Mouse (Mus musculus): ENCODE measurements around the gene H2-Aa. TPM values are rescaled to one million over a fixed set of nuclear protein-coding genes. Genes with fewer than 3 reads are reported as not detected.
A peak's percentile ranks its signal among the peaks of the same experiment; 100 is the strongest.

The H2-Aa gene
- polyA plus RNA-seq, 1 experiment, result 3.1 TPM

DNA sequence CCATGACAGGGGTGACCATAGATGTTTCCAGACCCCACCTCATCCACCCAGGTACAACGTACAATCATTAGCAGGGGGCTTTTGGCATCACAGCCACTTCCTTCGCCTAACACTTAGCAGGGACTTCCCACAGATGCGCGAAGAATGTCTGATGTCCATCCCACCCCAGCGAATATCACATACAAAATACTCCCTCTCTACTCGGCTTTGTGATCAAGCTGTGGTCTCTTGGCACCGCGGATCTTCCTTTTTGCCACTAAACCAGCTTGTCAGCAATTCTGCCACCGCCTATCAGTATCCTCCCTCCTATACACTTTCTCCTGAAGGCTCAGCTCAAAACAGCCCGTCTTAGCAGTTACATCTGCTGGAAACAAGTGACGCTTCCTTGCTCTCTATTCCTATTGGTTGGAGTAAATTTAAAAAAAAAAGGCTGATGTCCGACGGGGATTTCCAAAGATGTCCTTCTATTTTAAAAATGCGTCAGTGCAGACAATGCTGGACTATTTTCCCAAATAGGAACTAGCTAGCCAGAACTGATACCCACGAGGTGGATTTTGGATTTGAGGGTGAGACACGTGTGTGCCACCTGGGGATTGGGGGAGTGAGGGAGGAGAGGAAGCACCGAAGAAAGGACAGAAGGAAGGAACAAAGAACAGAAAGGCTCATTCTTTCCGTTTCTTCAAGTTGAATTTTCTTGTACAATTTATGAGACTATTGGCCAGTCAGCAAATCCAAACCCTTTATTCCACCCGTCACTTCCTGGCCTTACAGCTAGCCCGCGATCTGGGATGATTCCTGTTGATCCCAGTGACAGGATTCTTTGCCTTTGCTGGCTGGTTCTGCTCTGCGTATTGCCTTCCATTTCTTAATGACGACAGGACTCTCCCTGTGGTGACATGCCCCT, 8.5 kb upstream of the H2-Aa start:
- Histone ChIP-seq H3K27ac (ENCODE audit: insufficient read depth, low read length) (no peak overlapping the region), H3K27me3 (ENCODE audit: control insufficient read depth, insufficient read depth, low read length) (no peaks in the 10 kb centered on the region), H3K4me3 (replicated peaks; ENCODE audit: insufficient read depth, low read depth, low read length) (no peak overlapping the region), H3K4me1 (ENCODE audit: control insufficient read depth, insufficient read depth, low read length) (no peaks in the 10 kb centered on the region)
- DNase-seq, result peak in 1 of 2 experiments; percentile 32
- WGBS, result 21% methylated on average over 23 of the region's 23 CpGs
- TF ChIP-seq POLR2A (IDR thresholded peaks at IDR 0.05; ENCODE audit: borderline replicate concordance, insufficient read depth, low read length), result no peak

DNA sequence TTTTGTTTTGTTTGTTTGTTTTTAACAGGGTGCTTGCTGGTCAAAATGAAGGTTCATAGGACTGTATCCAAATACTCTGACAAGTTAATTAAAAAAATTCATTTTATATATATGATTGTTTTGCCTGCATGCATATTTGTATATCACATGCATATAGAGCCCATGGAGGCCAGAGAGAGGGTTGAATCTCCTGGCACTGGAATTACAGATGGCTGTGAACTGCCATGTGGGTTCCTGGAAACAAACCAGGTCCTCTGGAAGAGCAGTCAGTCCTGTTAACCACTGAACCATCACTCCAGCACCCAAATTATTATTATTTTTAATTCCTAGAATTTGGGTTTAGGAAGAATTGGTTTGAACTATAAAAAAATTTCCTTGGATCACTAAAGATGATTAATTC, 7.7 kb upstream of the H2-Aa start:
- DNase-seq, result no peak
- no peak for TF ChIP-seq POLR2A (IDR thresholded peaks at IDR 0.05; ENCODE audit: borderline replicate concordance, insufficient read depth, low read length)
- TF ChIP-seq CTCF (IDR thresholded peaks at IDR 0.05; ENCODE audit: borderline replicate concordance, insufficient read depth, low read depth, low read length), result no peak
- Histone ChIP-seq H3K4me1 (ENCODE audit: control insufficient read depth, insufficient read depth, low read length) (no peaks in the 10 kb centered on the region), H3K4me3 (replicated peaks; ENCODE audit: insufficient read depth, low read depth, low read length) (no peak overlapping the region), H3K27ac (ENCODE audit: insufficient read depth, low read length) (no peak overlapping the region), H3K27me3 (ENCODE audit: control insufficient read depth, insufficient read depth, low read length) (no peaks in the 10 kb centered on the region)

DNA sequence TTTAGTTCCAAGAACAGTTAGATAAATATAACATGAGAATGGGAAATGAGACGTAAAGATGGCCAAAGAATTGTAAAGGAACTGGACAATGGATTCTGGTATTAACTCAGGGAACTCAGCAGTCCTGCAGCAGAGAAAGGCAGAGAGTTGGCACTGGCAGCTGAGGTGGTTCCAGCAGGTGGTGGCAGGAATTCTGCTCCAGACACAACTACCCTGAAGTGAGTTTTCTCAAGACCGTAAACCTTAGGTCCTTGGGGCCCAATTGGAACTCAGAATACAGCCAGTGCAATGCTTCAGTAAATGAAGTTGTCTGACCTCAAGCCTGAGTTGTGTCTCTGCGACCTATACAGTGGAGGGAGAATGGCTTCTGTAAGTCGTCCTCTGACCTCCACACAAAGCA, 6.6 kb upstream of the H2-Aa start:
- TF ChIP-seq CTCF (IDR thresholded peaks at IDR 0.05; ENCODE audit: borderline replicate concordance, insufficient read depth, low read depth, low read length) (no peak), POLR2A (IDR thresholded peaks at IDR 0.05; ENCODE audit: borderline replicate concordance, insufficient read depth, low read length) (no peak)
- DNase-seq, result no peak
- Histone ChIP-seq H3K4me3 (replicated peaks; ENCODE audit: insufficient read depth, low read depth, low read length) (no peak overlapping the region), H3K4me1 (ENCODE audit: control insufficient read depth, insufficient read depth, low read length) (no peaks in the 10 kb centered on the region), H3K27me3 (ENCODE audit: control insufficient read depth, insufficient read depth, low read length) (no peaks in the 10 kb centered on the region), H3K27ac (ENCODE audit: insufficient read depth, low read length) (no peak overlapping the region)
- 73% methylated on average over 4 of the region's 4 CpGs for WGBS

DNA sequence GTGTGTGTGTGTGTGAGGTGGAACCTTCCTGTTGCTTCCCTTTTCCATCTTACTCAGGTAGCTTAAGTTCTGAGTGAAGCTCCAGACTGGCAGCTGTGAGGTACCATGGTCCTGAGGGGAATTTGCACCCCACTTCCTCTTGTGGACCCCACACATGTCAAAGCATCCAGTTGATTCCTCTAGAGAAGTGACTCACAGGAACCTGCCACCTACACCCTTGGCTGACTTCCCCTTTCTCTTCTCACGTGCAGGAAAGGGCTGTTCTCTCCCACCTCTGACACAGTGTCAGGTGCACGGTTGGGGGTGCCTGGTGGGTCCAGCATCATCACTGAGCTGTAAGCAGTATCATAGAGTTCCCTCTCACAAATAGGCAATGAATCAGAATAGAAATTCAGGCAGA, 5.9 kb upstream of the H2-Aa start:
- no peak for TF ChIP-seq POLR2A (IDR thresholded peaks at IDR 0.05; ENCODE audit: borderline replicate concordance, insufficient read depth, low read length)
- no peak for TF ChIP-seq CTCF (IDR thresholded peaks at IDR 0.05; ENCODE audit: borderline replicate concordance, insufficient read depth, low read depth, low read length)
- Histone ChIP-seq H3K27me3 (ENCODE audit: control insufficient read depth, insufficient read depth, low read length) (no peaks in the 10 kb centered on the region), H3K27ac (ENCODE audit: insufficient read depth, low read length) (no peak overlapping the region), H3K4me3 (replicated peaks; ENCODE audit: insufficient read depth, low read depth, low read length) (no peak overlapping the region), H3K4me1 (ENCODE audit: control insufficient read depth, insufficient read depth, low read length) (no peaks in the 10 kb centered on the region)
- no peak for DNase-seq
- WGBS, result 43% methylated on average over 2 of the region's 2 CpGs

DNA sequence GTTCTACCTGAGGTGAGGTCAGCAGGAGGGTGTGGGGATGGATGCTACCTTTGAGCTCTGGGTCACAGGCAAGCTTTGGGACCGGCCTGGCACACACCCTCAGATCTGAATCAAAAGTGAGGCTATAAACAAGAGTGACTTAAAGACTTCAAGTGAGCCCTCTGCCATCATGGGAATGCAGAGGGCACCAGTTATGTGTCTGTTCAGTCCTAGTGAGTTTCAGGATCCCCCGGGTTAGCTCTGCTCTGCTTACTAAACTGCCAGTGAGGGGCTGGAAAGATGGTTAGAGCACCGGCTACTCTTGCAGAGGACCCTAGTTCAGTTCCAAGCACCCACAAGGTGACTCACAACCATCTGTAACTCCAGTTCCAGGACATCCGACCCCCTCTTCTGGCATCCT, 4.9 kb upstream of the H2-Aa start:
- WGBS, result 91% methylated on average over 4 of the region's 4 CpGs
- TF ChIP-seq CTCF (IDR thresholded peaks at IDR 0.05; ENCODE audit: borderline replicate concordance, insufficient read depth, low read depth, low read length) (no peak), POLR2A (IDR thresholded peaks at IDR 0.05; ENCODE audit: borderline replicate concordance, insufficient read depth, low read length) (no peak)
- DNase-seq, result no peak
- Histone ChIP-seq H3K4me1 (ENCODE audit: control insufficient read depth, insufficient read depth, low read length) (no peaks in the 10 kb centered on the region), H3K27me3 (ENCODE audit: control insufficient read depth, insufficient read depth, low read length) (no peaks in the 10 kb centered on the region), H3K27ac (ENCODE audit: insufficient read depth, low read length) (no peak overlapping the region), H3K4me3 (replicated peaks; ENCODE audit: insufficient read depth, low read depth, low read length) (no peak overlapping the region)

DNA sequence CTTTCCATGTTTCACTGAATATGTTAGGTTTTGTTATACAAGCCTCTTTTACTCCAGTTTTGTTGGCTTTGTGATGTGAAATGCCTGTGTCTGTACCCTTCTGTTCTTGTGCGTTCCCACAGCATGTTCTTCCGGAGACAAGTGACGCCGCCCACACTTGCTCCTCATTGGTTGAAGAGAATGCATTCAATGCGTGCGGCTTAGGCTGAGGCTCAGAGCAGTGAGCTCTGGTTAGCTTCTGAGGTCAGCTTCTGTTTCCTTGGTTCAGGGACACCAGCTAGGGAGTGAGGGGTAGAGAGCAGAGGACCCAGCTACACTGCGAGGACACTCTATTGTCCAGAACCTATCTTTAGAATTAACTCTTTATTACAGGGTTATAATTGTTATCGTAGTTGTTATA, 4.0 kb upstream of the H2-Aa start:
- no peak overlapping the region for H3K4me3 ChIP-seq (replicated peaks; ENCODE audit: insufficient read depth, low read depth, low read length)
- WGBS, result 12% methylated on average over 8 of the region's 8 CpGs
- H3K27me3 ChIP-seq (ENCODE audit: control insufficient read depth, insufficient read depth, low read length), result no peaks in the 10 kb centered on the region
- no peak for TF ChIP-seq CTCF (IDR thresholded peaks at IDR 0.05; ENCODE audit: borderline replicate concordance, insufficient read depth, low read depth, low read length)
- no peak for TF ChIP-seq POLR2A (IDR thresholded peaks at IDR 0.05; ENCODE audit: borderline replicate concordance, insufficient read depth, low read length)
- no peak overlapping the region for H3K27ac ChIP-seq (ENCODE audit: insufficient read depth, low read length)
- peak; percentile 25 to 47 for DNase-seq
- no peaks in the 10 kb centered on the region for H3K4me1 ChIP-seq (ENCODE audit: control insufficient read depth, insufficient read depth, low read length)

DNA sequence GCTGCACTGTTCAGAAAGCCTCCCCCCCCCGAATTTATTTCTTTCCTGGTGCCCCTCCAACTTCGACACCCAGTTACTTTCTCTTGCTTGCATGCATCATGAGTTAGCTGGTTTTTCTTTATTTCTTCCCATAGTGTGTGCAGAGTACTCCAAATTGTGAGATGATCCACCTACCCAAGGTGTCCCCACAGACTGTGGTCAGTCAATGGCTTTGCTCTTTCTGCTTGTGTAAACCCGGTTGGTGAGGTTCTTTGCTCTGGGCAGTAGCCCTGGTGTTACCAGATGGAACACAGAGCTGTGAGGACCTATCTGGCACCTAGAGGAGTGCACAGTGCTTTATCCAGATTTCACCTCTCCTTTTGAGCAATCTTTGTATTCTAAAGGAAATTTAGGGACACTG, 508 bp upstream of the H2-Aa start:
- no peak for TF ChIP-seq CTCF (IDR thresholded peaks at IDR 0.05; ENCODE audit: borderline replicate concordance, insufficient read depth, low read depth, low read length)
- TF ChIP-seq POLR2A (IDR thresholded peaks at IDR 0.05; ENCODE audit: borderline replicate concordance, insufficient read depth, low read length), result no peak
- Histone ChIP-seq H3K4me3 (replicated peaks; ENCODE audit: insufficient read depth, low read depth, low read length) (no peak overlapping the region), H3K27ac (ENCODE audit: insufficient read depth, low read length) (no peak overlapping the region), H3K27me3 (ENCODE audit: control insufficient read depth, insufficient read depth, low read length) (no peaks in the 10 kb centered on the region), H3K4me1 (ENCODE audit: control insufficient read depth, insufficient read depth, low read length) (no peaks in the 10 kb centered on the region)
- DNase-seq, result no peak
- WGBS, result 56% methylated on average over 3 of the region's 3 CpGs

DNA sequence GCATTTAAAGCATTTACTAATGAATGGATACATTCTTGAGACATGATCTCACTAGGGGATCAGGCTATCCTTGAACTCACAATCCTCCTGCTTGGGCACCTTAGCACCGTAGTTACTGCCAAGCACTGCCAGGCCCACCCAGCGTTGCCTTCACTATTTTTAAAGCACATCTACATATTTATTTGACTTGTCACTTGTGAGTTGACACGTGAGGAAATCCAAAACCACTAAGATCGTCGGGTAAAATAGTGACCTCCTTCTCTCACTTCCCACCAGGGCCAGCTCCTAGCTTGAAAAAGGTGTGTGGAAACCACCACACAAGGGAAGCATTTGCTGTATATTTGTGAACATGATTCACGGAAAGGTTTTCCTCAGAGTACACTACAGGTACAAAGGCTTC, 624 bp downstream of the H2-Aa start:
- no peaks in the 10 kb centered on the region for H3K4me1 ChIP-seq (ENCODE audit: control insufficient read depth, insufficient read depth, low read length)
- WGBS, result 68% methylated on average over 6 of the region's 6 CpGs
- H3K4me3 ChIP-seq (replicated peaks; ENCODE audit: insufficient read depth, low read depth, low read length), result no peak overlapping the region
- no peak for TF ChIP-seq CTCF (IDR thresholded peaks at IDR 0.05; ENCODE audit: borderline replicate concordance, insufficient read depth, low read depth, low read length)
- TF ChIP-seq POLR2A (IDR thresholded peaks at IDR 0.05; ENCODE audit: borderline replicate concordance, insufficient read depth, low read length), result no peak
- DNase-seq, result no peak
- no peak overlapping the region for H3K27ac ChIP-seq (ENCODE audit: insufficient read depth, low read length)
- H3K27me3 ChIP-seq (ENCODE audit: control insufficient read depth, insufficient read depth, low read length), result no peaks in the 10 kb centered on the region

Measured in cerebellum, adult 2 months (tissue).